Mouse (Mus musculus) cortical plate, adult 2 months (tissue): ENCODE measurements around the gene Xaf1.

Experiments
- CTCF ChIP-seq: fragments of 200-500 bp; IDR thresholded peaks from 2 replicates; pipeline ENCODE4 v1.5.1; 2011; ENCODE audit warnings: mild to moderate bottlenecking, control low read depth, low read length; ENCODE audit not compliant: insufficient read depth; ENCODE audit errors: extremely low read depth
- POLR2A ChIP-seq: fragments of 200-500 bp; IDR thresholded peaks from 2 replicates; pipeline ENCODE4 v1.6.1; 2011; ENCODE audit warnings: mild to moderate bottlenecking, low read length, control low read depth; ENCODE audit not compliant: insufficient read depth; ENCODE audit errors: extremely low read depth

GRCm38 (mm10) chr11:72286651-72287050, 14.8 kb upstream of the Xaf1 start:
- TF ChIP-seq POLR2A (no peak), CTCF (no peak)
